Mouse (Mus musculus): Measurements from ENCODE around the gene Tmem205. TPM values are rescaled to one million over a fixed set of nuclear protein-coding genes. Genes with fewer than 3 reads are reported as not detected.

Tmem205 gene
- total RNA-seq, 2 experiments from 2014 or later: 280 to 531 TPM

- DNase-seq (ENCODE audit: low spot score in 2 of 2): peak; percentile 95 to 96
Observed at GRCm38 (mm10) chr9:21918035-21918592, 9.2 kb downstream of the Tmem205 start, which contains the start of gene Rab3d. Gene Rab3d (minus strand): TSS chr9:21918192.

- DNase-seq (ENCODE audit: low spot score in 2 of 2): peak; percentile 51
Observed at GRCm38 (mm10) chr9:21917493-21918034, 9.8 kb downstream of the Tmem205 start.

GRCm38 (mm10) chr9:21916851-21917492 is 10.4 kb downstream of the Tmem205 start:
- DNase-seq (ENCODE audit: low spot score in 2 of 2): no peak

GRCm38 (mm10) chr9:21909474-21910223 is 17.7 kb downstream of the Tmem205 start:
- no peak for DNase-seq (ENCODE audit: low spot score in 2 of 2)

GRCm38 (mm10) chr9:21908216-21908615 is 19.1 kb downstream of the Tmem205 start:
- no peak for DNase-seq (ENCODE audit: low spot score in 2 of 2)

- no peak for DNase-seq (ENCODE audit: low spot score in 2 of 2)
Observed at GRCm38 (mm10) chr9:21904031-21904430, 23.3 kb downstream of the Tmem205 start.

GRCm38 (mm10) chr9:21901223-21901820 is 26.0 kb downstream of the Tmem205 start:
- DNase-seq (ENCODE audit: low spot score in 2 of 2): peak; percentile 31 to 50

- no peak for DNase-seq (ENCODE audit: low spot score in 2 of 2)
Observed at GRCm38 (mm10) chr9:21889229-21889628, 38.1 kb downstream of the Tmem205 start.

GRCm38 (mm10) chr9:21876601-21877000 is 50.8 kb downstream of the Tmem205 start:
- no peak for DNase-seq (ENCODE audit: low spot score in 2 of 2)

- DNase-seq (ENCODE audit: low spot score in 2 of 2): no peak
Observed at GRCm38 (mm10) chr9:21872204-21872603, 55.2 kb downstream of the Tmem205 start.

Other genes with a start within 250 kb of the Tmem205 start
- 100 to 1,000 TPM; 135 to 173 TPM for gene Ldlr, start 204.1 kb downstream of the Tmem205 start, total RNA-seq (2021)
- 1 to 10 TPM in 1 of 2 experiments, under 1 TPM in 1; 0.56 to 1.1 TPM for gene Spc24, start 167.3 kb downstream of the Tmem205 start, total RNA-seq (2021)
- gene Kank2, start 128.8 kb downstream of the Tmem205 start, total RNA-seq (2021): 10 to 100 TPM; 31.1 to 31.3 TPM
- 10 to 100 TPM in 1 of 2 experiments, 1 to 10 TPM in 1; 8.2 to 26.2 TPM for gene Angptl8, start 92.0 kb downstream of the Tmem205 start, total RNA-seq (2021)
- 10 to 100 TPM; 29.7 to 36.1 TPM for gene Dock6, start 74.9 kb downstream of the Tmem205 start, total RNA-seq (2021)
- gene Rab3d, start 9.4 kb downstream of the Tmem205 start, total RNA-seq (2021): 10 to 100 TPM; 40.6 to 43.4 TPM
- 10 to 100 TPM; 10.7 to 11.2 TPM for gene Ccdc159, start 85 bp downstream of the Tmem205 start, total RNA-seq (2021)
- gene Plppr2, start 9.5 kb upstream of the Tmem205 start, total RNA-seq (2021): 10 to 100 TPM; 19.4 to 22.3 TPM
- 10 to 100 TPM; 12.3 to 14.2 TPM for gene Swsap1, start 28.2 kb upstream of the Tmem205 start, total RNA-seq (2021)
- gene Epor, start 36.0 kb upstream of the Tmem205 start, total RNA-seq (2021): 1 to 10 TPM; 1.6 to 2.9 TPM
- gene Rgl3, start 61.9 kb upstream of the Tmem205 start, total RNA-seq (2021): 10 to 100 TPM; 19.2 to 51.9 TPM
- 1 to 10 TPM in 1 of 2 experiments, under 1 TPM in 1; 0.77 to 1.1 TPM for gene Ccdc151, start 75.1 kb upstream of the Tmem205 start, total RNA-seq (2021)
- 100 to 1,000 TPM; 132 to 173 TPM for gene Prkcsh, start 75.2 kb upstream of the Tmem205 start, total RNA-seq (2021)
- 1 to 10 TPM; 2.7 to 2.8 TPM for gene Elavl3, start 124.5 kb upstream of the Tmem205 start, total RNA-seq (2021)
- under 1 TPM in 1 of 2 experiments, not detected in 1; 0.61 TPM for gene Gm49318, start 143.7 kb upstream of the Tmem205 start, total RNA-seq (2021)
- 1 to 10 TPM; 8.4 to 8.7 TPM for gene Zfp653, start 143.8 kb upstream of the Tmem205 start, total RNA-seq (2021)
- gene Ecsit, start 157.9 kb upstream of the Tmem205 start, total RNA-seq (2021): 10 to 100 TPM; 49.0 to 64.4 TPM
- 1 to 10 TPM in 1 of 2 experiments, under 1 TPM in 1; 0.99 to 2.7 TPM for gene Cnn1, start 171.7 kb upstream of the Tmem205 start, total RNA-seq (2021)
- 10 to 100 TPM; 73.3 to 81.8 TPM for gene Elof1, start 189.6 kb upstream of the Tmem205 start, total RNA-seq (2021)
- 10 to 100 TPM; 46.9 to 92.0 TPM for gene Acp5, start 208.2 kb upstream of the Tmem205 start, total RNA-seq (2021)
- 10 to 100 TPM; 42.5 to 44.3 TPM for gene Pigyl, start 229.3 kb upstream of the Tmem205 start, total RNA-seq (2021)